10 mouse cellular contexts compared by ENCODE assay signal in genomic region chr6:72981851-72982250, GRCm38 (mm10). TPM values are rescaled to one million over a fixed set of nuclear protein-coding genes. Genes with fewer than 3 reads are reported as not detected.
DNase-seq lines count a peak whose midpoint lies in the region; ATAC-seq and TF ChIP-seq lines count a peak whose summit lies in the region.
"Had no signal": no experiment of that assay in that cellular context is flagged by ENCODE, and none has a peak within 500 bp of the region (broad histone marks: within the 10 kb centered on the region; RNA-seq: fewer than 3 reads in every experiment).

No protein-coding gene starts in this region.

- H3K4me3 ChIP-seq in kidney, adult 2 months (ENCODE audit: insufficient read depth, low read depth, low read length) = no peak overlapping the region
- no peak overlapping the region for H3K4me3 ChIP-seq in kidney, embryonic 14.5 days (ENCODE audit: low read length)
- H3K4me3 ChIP-seq in CH12.LX (replicated peaks in 1 of 3; ENCODE audit: low read depth in 2 of 3, low read length in 2 of 3, poor library complexity in 1 of 3) = no peak overlapping the region
- no peak overlapping the region for H3K4me3 ChIP-seq in heart, embryonic 16.5 days (ENCODE audit: low read length)
- no peak overlapping the region for H3K4me3 ChIP-seq in limb, embryonic 15.5 days
- H3K4me3 ChIP-seq: left cerebral cortex, adult 2 months; midbrain, embryonic 10.5 days had no signal

- H3K27me3 ChIP-seq in kidney, adult 2 months (replicated peaks; ENCODE audit: control insufficient read depth, insufficient read depth, low read length) = no peaks in the 10 kb centered on the region
- H3K27me3 ChIP-seq in kidney, embryonic 14.5 days (ENCODE audit: control insufficient read depth, insufficient read depth, low read length) = no peaks in the 10 kb centered on the region
- no peaks in the 10 kb centered on the region for H3K27me3 ChIP-seq in CH12.LX (replicated peaks)
- H3K27me3 ChIP-seq in heart, embryonic 16.5 days (ENCODE audit: control insufficient read depth, insufficient read depth, low read length) = no peaks in the 10 kb centered on the region
- no peaks in the 10 kb centered on the region for H3K27me3 ChIP-seq in limb, embryonic 15.5 days

- no peak for TF ChIP-seq EP300 in CH12.LX (IDR thresholded peaks at IDR 0.05; ENCODE audit: low read length)

- H3K4me2 ChIP-seq in kidney, embryonic 14.5 days (replicated peaks; ENCODE audit: low read depth, low read length) = no peak overlapping the region
- no peak overlapping the region for H3K4me2 ChIP-seq in CH12.LX (ENCODE audit: insufficient read depth, low read depth, poor library complexity, severe bottlenecking)
- no peak overlapping the region for H3K4me2 ChIP-seq in heart, embryonic 16.5 days (ENCODE audit: low read depth, low read length)
- H3K4me2 ChIP-seq in limb, embryonic 15.5 days = no peak overlapping the region

- no peaks in the 10 kb centered on the region for H3K9me3 ChIP-seq in kidney, embryonic 14.5 days (ENCODE audit: control insufficient read depth, low read length)
- H3K9me3 ChIP-seq in CH12.LX (replicated peaks; ENCODE audit: low read length) = no peaks in the 10 kb centered on the region
- no peaks in the 10 kb centered on the region for H3K9me3 ChIP-seq in heart, embryonic 16.5 days (replicated peaks; ENCODE audit: control insufficient read depth, low read length)
- no peaks in the 10 kb centered on the region for H3K9me3 ChIP-seq in limb, embryonic 15.5 days
- H3K9me3 ChIP-seq: midbrain, embryonic 10.5 days had no signal

- DNase-seq in kidney, adult 2 months = peak; percentile 33
- no peak for DNase-seq in CH12.LX (ENCODE audit: extremely low read depth)
- no peak for DNase-seq in ovary, postnatal 10 days (ENCODE audit: low spot score)
- no peak for DNase-seq in cerebellum, adult 9-11 months

- TF ChIP-seq RAD21 in CH12.LX (IDR thresholded peaks at IDR 0.05; ENCODE audit: low read depth, low read length) = no peak

- H3K36me3 ChIP-seq in kidney, adult 2 months (ENCODE audit: control insufficient read depth, insufficient read depth, low read length) = no peaks in the 10 kb centered on the region
- no peaks in the 10 kb centered on the region for H3K36me3 ChIP-seq in kidney, embryonic 14.5 days (ENCODE audit: control insufficient read depth, insufficient read depth, low read length)
- H3K36me3 ChIP-seq in CH12.LX (replicated peaks in 1 of 2; ENCODE audit: control insufficient read depth in 1 of 2, insufficient read depth in 1 of 2, low read length in 1 of 2) = no peaks in the 10 kb centered on the region
- H3K36me3 ChIP-seq in heart, embryonic 16.5 days (ENCODE audit: control insufficient read depth, insufficient read depth) = no peaks in the 10 kb centered on the region
- no peaks in the 10 kb centered on the region for H3K36me3 ChIP-seq in limb, embryonic 15.5 days
- H3K36me3 ChIP-seq: midbrain, embryonic 10.5 days had no signal

- no peaks in the 10 kb centered on the region for H3K4me1 ChIP-seq in kidney, adult 2 months (ENCODE audit: control insufficient read depth, insufficient read depth, low read length)
- no peaks in the 10 kb centered on the region; the same call in 1 of the 2 replicates for H3K4me1 ChIP-seq in kidney, embryonic 14.5 days (ENCODE audit: control insufficient read depth, insufficient read depth, low read length)
- peaks cover 0 to 5% of the 10 kb centered on the region in 2 experiments; a peak in 3 of 4 replicates for H3K4me1 ChIP-seq in CH12.LX (ENCODE audit: control insufficient read depth in 1 of 2, insufficient read depth in 2 of 2)
- peaks cover 15% of the 10 kb centered on the region; the same call in 1 of the 2 replicates for H3K4me1 ChIP-seq in heart, embryonic 16.5 days (ENCODE audit: control insufficient read depth, insufficient read depth, low read length)
- peaks cover 28% of the 10 kb centered on the region for H3K4me1 ChIP-seq in limb, embryonic 15.5 days

- H3K79me2 ChIP-seq in CH12.LX (replicated peaks; ENCODE audit: control insufficient read depth, extremely low read depth, insufficient read depth, poor library complexity, severe bottlenecking) = no peaks in the 10 kb centered on the region

- no peak for TF ChIP-seq POLR2A in kidney, adult 2 months (IDR thresholded peaks at IDR 0.05; ENCODE audit: low read depth, low read length)
- TF ChIP-seq POLR2A in CH12.LX (IDR thresholded peaks at IDR 0.05; ENCODE audit: low read depth, low read length) = no peak

- dilution Hi-C loops in CH12.LX (cut with MboI; ENCODE audit: extremely low pct_ligation_motif_present, extremely low pct_unique_long_range_greater_than_20kb, low sequenced_read_pairs) = no loop called here

- in situ Hi-C loops in CH12.LX (cut with MboI; ENCODE audit: low pct_ligation_motif_present, low pct_unique_long_range_greater_than_20kb, low sequenced_read_pairs) = no loop called here

- no peak for ATAC-seq in kidney, embryonic 14.5 days (ENCODE audit: low FRiP score, low TSS enrichment)
- 0 out of 2 replicates have a peak, but pooled peaks have one; percentile 46 for ATAC-seq in heart, embryonic 16.5 days (replicated peaks; ENCODE audit: extremely low read depth, insufficient read depth, low FRiP score)
- ATAC-seq in limb, embryonic 15.5 days (ENCODE audit: insufficient number of reproducible peaks, low FRiP score, low TSS enrichment, low read depth) = no peak
- no peak for ATAC-seq in megakaryocyte progenitor cell, adult 5-6 weeks (replicated peaks; ENCODE audit: poor library complexity)

- WGBS in kidney, adult 2 months = 40% methylated on average over 6 of the region's 6 CpGs
- WGBS in kidney, embryonic 14.5 days = 48% methylated on average over 6 of the region's 6 CpGs
- 47% methylated on average over 6 of the region's 6 CpGs for WGBS in heart, embryonic 16.5 days
- WGBS in limb, embryonic 15.5 days = 33% methylated on average over 6 of the region's 6 CpGs

- H3K27ac ChIP-seq in kidney, adult 2 months (ENCODE audit: insufficient read depth, low read depth, low read length) = peak overlapping the region; percentile 44
- H3K27ac ChIP-seq in kidney, embryonic 14.5 days (ENCODE audit: low read depth, low read length) = no peak overlapping the region
- H3K27ac ChIP-seq in CH12.LX (ENCODE audit: insufficient read depth, low read depth) = no peak overlapping the region
- peak overlapping the region; percentile 68; the same call in 1 of the 2 replicates for H3K27ac ChIP-seq in heart, embryonic 16.5 days (ENCODE audit: low read length)
- H3K27ac ChIP-seq in limb, embryonic 15.5 days = peak overlapping the region; percentile 81
- H3K27ac ChIP-seq: left cerebral cortex, adult 2 months had no signal

- TF ChIP-seq CTCF in kidney, adult 2 months (conservative IDR thresholded peaks at IDR 0.05; ENCODE audit: insufficient read depth, insufficient read length, low read depth, low read length) = no peak
- no peak for TF ChIP-seq CTCF in CH12.LX (conservative IDR thresholded peaks at IDR 0.05 in 1 of 2, IDR thresholded peaks at IDR 0.05 in 1 of 2; ENCODE audit: low read depth in 2 of 2, low read length in 2 of 2)

- H3K9ac ChIP-seq in kidney, embryonic 14.5 days (ENCODE audit: low read depth, low read length) = no peak overlapping the region
- no peak overlapping the region; the same call in 1 of the 2 replicates for H3K9ac ChIP-seq in CH12.LX (ENCODE audit: insufficient read depth, low read depth)
- no peak overlapping the region for H3K9ac ChIP-seq in heart, embryonic 16.5 days (ENCODE audit: low read length)
- no peak overlapping the region for H3K9ac ChIP-seq in limb, embryonic 15.5 days

TF ChIP-seq in CH12.LX, 34 proteins besides CTCF, POLR2A, EP300 and RAD21:
- TF ChIP-seq USF1 (IDR thresholded peaks at IDR 0.05; ENCODE audit: low read depth, low read length) (no peak), ELF1 (IDR thresholded peaks at IDR 0.05; ENCODE audit: low read depth, low read length) (0 out of 2 replicates have a peak, but pooled peaks have one; percentile 34)

RNA-seq across cellular contexts. Expression of gene Tmsb10, which starts 23.3 kb away (rescaled TPM):
- polyA plus RNA-seq in kidney, adult 2 months (2012; rRNA removed) = 28.0 and 54.7 TPM in 2 replicates
- 2,275 and 2,927 TPM in 2 replicates for polyA plus RNA-seq in kidney, embryonic 14.5 days (2014; fragmentation: Nextera tagmentation; extraction: Ambion mirVana)
- total RNA-seq in CH12.LX (2012; rRNA removed) (223 and 253 TPM in 2 replicates), CH12.LX (2014; rRNA removed) (277 and 379 TPM in 2 replicates)
- 479 and 722 TPM in 2 replicates for polyA plus RNA-seq in CH12.LX (2012; ENCODE audit: insufficient read length, low read depth)
- polyA plus RNA-seq in heart, embryonic 16.5 days (2015; fragmentation: Nextera tagmentation; extraction: Ambion mirVana) = 963 and 998 TPM in 2 replicates
- polyA plus RNA-seq in limb, embryonic 15.5 days (2015; fragmentation: Nextera tagmentation; extraction: Ambion mirVana) = 1,634 and 1,767 TPM in 2 replicates
- total RNA-seq in megakaryocyte progenitor cell, adult 5-6 weeks (2015) = 582 and 635 TPM in 2 replicates
- 351 and 372 TPM in 2 replicates for total RNA-seq in megakaryocyte progenitor cell, adult 5-6 weeks (2017)

Comparison
In these comparisons a context has a peak if more than half of its experiments do, and no peak if none do; other contexts are left out.
1. H3K27ac ChIP-seq: peak in kidney, adult 2 months (single experiment), heart, embryonic 16.5 days (single experiment) and limb, embryonic 15.5 days (single experiment); none in kidney, embryonic 14.5 days (single experiment) and CH12.LX (single experiment).